Mouse (Mus musculus): ENCODE results near the gene Mmaa. TPM values are rescaled to one million over a fixed set of nuclear protein-coding genes. Genes with fewer than 3 reads are reported as not detected.

The Mmaa gene
- polyA plus RNA-seq, 1 experiment from 2014 or later = 17.0 TPM

- Histone ChIP-seq H3K36me3 (0 out of 2 replicates have a peak, but pooled peaks cover 3% of the 10 kb centered on the region), H3K4me2 (replicated peaks) (no peak overlapping the region), H3K9ac (no peak overlapping the region), H3K9me3 (replicated peaks) (no peaks in the 10 kb centered on the region), H3K4me1 (no peaks in the 10 kb centered on the region), H3K27me3 (no peaks in the 10 kb centered on the region), H3K4me3 (no peak overlapping the region), H3K27ac (no peak overlapping the region)
- WGBS = 92% methylated on average over 3 of the region's 3 CpGs
- ATAC-seq (ENCODE audit: low FRiP score) = no peak
Measured at GRCm38 (mm10) chr8:79286424-79286823, 8.3 kb downstream of the Mmaa start.

GRCm38 (mm10) chr8:79284626-79285025 lies 10.1 kb downstream of the Mmaa start:
- H3K27ac ChIP-seq = no peak overlapping the region
- H3K9me3 ChIP-seq (replicated peaks) = no peaks in the 10 kb centered on the region
- no peak overlapping the region for H3K9ac ChIP-seq
- no peak for ATAC-seq (ENCODE audit: low FRiP score)
- 91% methylated on average over 3 of the region's 3 CpGs for WGBS
- H3K27me3 ChIP-seq = no peaks in the 10 kb centered on the region
- H3K36me3 ChIP-seq = peaks cover 14% of the 10 kb centered on the region
- no peak overlapping the region for H3K4me2 ChIP-seq (replicated peaks)
- no peak overlapping the region for H3K4me3 ChIP-seq
- H3K4me1 ChIP-seq = no peaks in the 10 kb centered on the region

- H3K9me3 ChIP-seq (replicated peaks) = no peaks in the 10 kb centered on the region
- WGBS = 85% methylated on average over 6 of the region's 6 CpGs
- H3K9ac ChIP-seq = no peak overlapping the region
- no peak overlapping the region for H3K4me2 ChIP-seq (replicated peaks)
- no peaks in the 10 kb centered on the region for H3K27me3 ChIP-seq
- no peaks in the 10 kb centered on the region for H3K4me1 ChIP-seq
- peaks cover 27% of the 10 kb centered on the region for H3K36me3 ChIP-seq
- no peak overlapping the region for H3K27ac ChIP-seq
- no peak for ATAC-seq (ENCODE audit: low FRiP score)
- no peak overlapping the region for H3K4me3 ChIP-seq
Measured at GRCm38 (mm10) chr8:79281376-79281890, 13.3 kb downstream of the Mmaa start.

GRCm38 (mm10) chr8:79277264-79277870 lies 17.4 kb downstream of the Mmaa start:
- Histone ChIP-seq H3K4me3 (no peak overlapping the region), H3K27me3 (no peaks in the 10 kb centered on the region), H3K27ac (no peak overlapping the region), H3K9me3 (replicated peaks) (no peaks in the 10 kb centered on the region), H3K4me2 (replicated peaks) (no peak overlapping the region), H3K36me3 (peaks cover 54% of the 10 kb centered on the region), H3K4me1 (no peaks in the 10 kb centered on the region), H3K9ac (no peak overlapping the region)
- 76% methylated on average over 8 of the region's 8 CpGs for WGBS
- ATAC-seq (ENCODE audit: low FRiP score) = no peak

- H3K27ac ChIP-seq = no peak overlapping the region
- WGBS = 93% methylated on average over 10 of the region's 10 CpGs
- no peaks in the 10 kb centered on the region for H3K4me1 ChIP-seq
- ATAC-seq (ENCODE audit: low FRiP score) = no peak
- H3K27me3 ChIP-seq = no peaks in the 10 kb centered on the region
- no peak overlapping the region for H3K4me2 ChIP-seq (replicated peaks)
- peaks cover 68% of the 10 kb centered on the region for H3K36me3 ChIP-seq
- H3K4me3 ChIP-seq = no peak overlapping the region
- H3K9me3 ChIP-seq (replicated peaks) = no peaks in the 10 kb centered on the region
- H3K9ac ChIP-seq = no peak overlapping the region
Measured at GRCm38 (mm10) chr8:79274940-79275339, 19.8 kb downstream of the Mmaa start.

GRCm38 (mm10) chr8:79273776-79274175 lies 21.0 kb downstream of the Mmaa start:
- no peak overlapping the region for H3K27ac ChIP-seq

GRCm38 (mm10) chr8:79272676-79273075 lies 22.1 kb downstream of the Mmaa start:
- no peak for ATAC-seq (ENCODE audit: low FRiP score)

More at GRCm38 (mm10) chr8:79273776-79274175, 21.0 kb downstream of the Mmaa start:
- Histone ChIP-seq H3K27me3 (no peaks in the 10 kb centered on the region), H3K4me3 (no peak overlapping the region), H3K9ac (no peak overlapping the region), H3K36me3 (peaks cover 74% of the 10 kb centered on the region), H3K4me1 (no peaks in the 10 kb centered on the region), H3K4me2 (replicated peaks) (no peak overlapping the region), H3K9me3 (replicated peaks) (no peaks in the 10 kb centered on the region)
- WGBS = 90% methylated on average over 6 of the region's 6 CpGs
- ATAC-seq (ENCODE audit: low FRiP score) = no peak

GRCm38 (mm10) chr8:79268921-79269320 lies 25.8 kb downstream of the Mmaa start:
- 95% methylated on average over 7 of the region's 7 CpGs for WGBS
- Histone ChIP-seq H3K4me1 (no peaks in the 10 kb centered on the region), H3K27me3 (no peaks in the 10 kb centered on the region), H3K27ac (no peak overlapping the region), H3K4me3 (no peak overlapping the region), H3K36me3 (peaks cover 74% of the 10 kb centered on the region), H3K9ac (no peak overlapping the region), H3K9me3 (replicated peaks) (no peaks in the 10 kb centered on the region), H3K4me2 (replicated peaks) (no peak overlapping the region)
- ATAC-seq (ENCODE audit: low FRiP score) = no peak

More at GRCm38 (mm10) chr8:79272676-79273075, 22.1 kb downstream of the Mmaa start:
- H3K4me2 ChIP-seq (replicated peaks) = no peak overlapping the region
- no peak overlapping the region for H3K27ac ChIP-seq
- no peaks in the 10 kb centered on the region for H3K27me3 ChIP-seq
- peaks cover 80% of the 10 kb centered on the region for H3K36me3 ChIP-seq
- H3K9me3 ChIP-seq (replicated peaks) = no peaks in the 10 kb centered on the region
- no peak overlapping the region for H3K9ac ChIP-seq
- 73% methylated on average over 4 of the region's 4 CpGs for WGBS
- no peaks in the 10 kb centered on the region for H3K4me1 ChIP-seq
- no peak overlapping the region for H3K4me3 ChIP-seq

- no peak for ATAC-seq (ENCODE audit: low FRiP score)
- Histone ChIP-seq H3K4me1 (no peaks in the 10 kb centered on the region), H3K9me3 (replicated peaks) (0 out of 2 replicates have a peak, but pooled peaks cover 5% of the 10 kb centered on the region), H3K27ac (no peak overlapping the region), H3K36me3 (peaks cover 4% of the 10 kb centered on the region; the same call in 1 of the 2 replicates), H3K27me3 (no peaks in the 10 kb centered on the region), H3K4me2 (replicated peaks) (no peak overlapping the region), H3K9ac (no peak overlapping the region), H3K4me3 (no peak overlapping the region)
- 93% methylated on average over 5 of the region's 5 CpGs for WGBS
Measured at GRCm38 (mm10) chr8:79261920-79262319, 32.8 kb downstream of the Mmaa start.

GRCm38 (mm10) chr8:79256076-79256705 lies 38.5 kb downstream of the Mmaa start:
- ATAC-seq (ENCODE audit: low FRiP score) = no peak
- 83% methylated on average over 8 of the region's 8 CpGs for whole genome bisulfite sequencing
- no peak overlapping the region for H3K9ac ChIP-seq
- no peak overlapping the region for H3K4me2 ChIP-seq (replicated peaks)
- H3K4me1 ChIP-seq = no peaks in the 10 kb centered on the region
- H3K27ac ChIP-seq = no peak overlapping the region
- no peaks in the 10 kb centered on the region for H3K36me3 ChIP-seq
- H3K27me3 ChIP-seq = no peaks in the 10 kb centered on the region
- no peak overlapping the region for H3K4me3 ChIP-seq
- no peaks in the 10 kb centered on the region for H3K9me3 ChIP-seq (replicated peaks)

- no peak for ATAC-seq (ENCODE audit: low FRiP score)
- no peak overlapping the region for H3K9ac ChIP-seq
- no peaks in the 10 kb centered on the region for H3K9me3 ChIP-seq (replicated peaks)
- H3K27me3 ChIP-seq = no peaks in the 10 kb centered on the region
- H3K27ac ChIP-seq = no peak overlapping the region
- no peaks in the 10 kb centered on the region for H3K4me1 ChIP-seq
- H3K4me2 ChIP-seq (replicated peaks) = no peak overlapping the region
- H3K4me3 ChIP-seq = no peak overlapping the region
- no peaks in the 10 kb centered on the region for H3K36me3 ChIP-seq
- WGBS = 90% methylated on average over 6 of the region's 6 CpGs
Measured at GRCm38 (mm10) chr8:79253742-79254141, 41.0 kb downstream of the Mmaa start.

GRCm38 (mm10) chr8:79248470-79248869 lies 46.3 kb downstream of the Mmaa start, which contains the start of gene 1700011L22Rik:
1700011L22Rik (minus strand) TSS chr8:79248570.
- H3K4me3 ChIP-seq = no peak within 1 kb of the TSS
- H3K4me1 ChIP-seq = no peaks in the 10 kb centered on the region
- H3K36me3 ChIP-seq = no peaks in the 10 kb centered on the region
- ATAC-seq (ENCODE audit: low FRiP score) = no peak
- no peak within 1 kb of the TSS for H3K9ac ChIP-seq
- H3K27me3 ChIP-seq = no peaks in the 10 kb centered on the region
- H3K27ac ChIP-seq = no peak within 1 kb of the TSS
- H3K9me3 ChIP-seq (replicated peaks) = no peaks in the 10 kb centered on the region
- WGBS = 92% methylated on average over 6 of the region's 6 CpGs
- H3K4me2 ChIP-seq (replicated peaks) = no peak within 1 kb of the TSS

- no peaks in the 10 kb centered on the region for H3K9me3 ChIP-seq (replicated peaks)
- 87% methylated on average over 2 of the region's 2 CpGs for WGBS
Measured at GRCm38 (mm10) chr8:79243422-79243821, 51.3 kb downstream of the Mmaa start.

More at GRCm38 (mm10) chr8:79243422-79243821, 51.3 kb downstream of the Mmaa start:
- Histone ChIP-seq H3K27ac (no peak overlapping the region), H3K4me3 (no peak overlapping the region), H3K36me3 (no peaks in the 10 kb centered on the region), H3K4me1 (no peaks in the 10 kb centered on the region), H3K4me2 (replicated peaks) (no peak overlapping the region), H3K9ac (no peak overlapping the region), H3K27me3 (no peaks in the 10 kb centered on the region)
- ATAC-seq (ENCODE audit: low FRiP score) = no peak
